8 mouse cellular contexts compared by ENCODE assay signal in genomic region chr12:86897769-86898273, GRCm38 (mm10). TPM values are rescaled to one million over a fixed set of nuclear protein-coding genes. Genes with fewer than 3 reads are reported as not detected.
DNase-seq lines count a peak whose midpoint lies in the region; ATAC-seq and TF ChIP-seq lines count a peak whose summit lies in the region.

No protein-coding gene starts in this region.

- H3K4me3 ChIP-seq in lung, adult 2 months (replicated peaks; ENCODE audit: extremely low read depth, low read depth, low read length) = no peak overlapping the region
- H3K4me3 ChIP-seq in embryonic facial prominence, embryonic 14.5 days (ENCODE audit: low read depth, low read length) = no peak overlapping the region
- H3K4me3 ChIP-seq in hindbrain, embryonic 15.5 days = no peak overlapping the region
- H3K4me3 ChIP-seq in neural tube, embryonic 13.5 days = no peak overlapping the region

- H3K27ac ChIP-seq in embryonic facial prominence, embryonic 14.5 days (replicated peaks; ENCODE audit: low read depth, low read length) = peak overlapping the region; percentile 97
- H3K27ac ChIP-seq in hindbrain, embryonic 15.5 days (replicated peaks) = peak overlapping the region; percentile 98
- H3K27ac ChIP-seq in neural tube, embryonic 13.5 days (replicated peaks) = peak overlapping the region; percentile 100

- H3K9me3 ChIP-seq in embryonic facial prominence, embryonic 14.5 days (ENCODE audit: control insufficient read depth, low read length) = no peaks in the 10 kb centered on the region
- no peaks in the 10 kb centered on the region for H3K9me3 ChIP-seq in hindbrain, embryonic 15.5 days
- no peaks in the 10 kb centered on the region for H3K9me3 ChIP-seq in neural tube, embryonic 13.5 days

- DNase-seq in lung, adult 2 months = peak; percentile 18
- DNase-seq in lung, postnatal 36 days = no peak
- DNase-seq in embryonic facial prominence, embryonic 14.5 days (ENCODE audit: low spot score) = peak; percentile 51
- DNase-seq in thymus, postnatal 0 days (ENCODE audit: low spot score) = no peak
- no peak for DNase-seq in testis, postnatal 14 days (ENCODE audit: low spot score)

- no peak for TF ChIP-seq CTCF in lung, adult 2 months (IDR thresholded peaks at IDR 0.05; ENCODE audit: insufficient read depth, low read length)

- no peaks in the 10 kb centered on the region for H3K27me3 ChIP-seq in embryonic facial prominence, embryonic 14.5 days (replicated peaks; ENCODE audit: control insufficient read depth, insufficient read depth, low read length)
- no peaks in the 10 kb centered on the region for H3K27me3 ChIP-seq in hindbrain, embryonic 15.5 days
- no peaks in the 10 kb centered on the region for H3K27me3 ChIP-seq in neural tube, embryonic 13.5 days

- peak overlapping the region; percentile 55; the same call in 1 of the 2 replicates for H3K4me2 ChIP-seq in embryonic facial prominence, embryonic 14.5 days (ENCODE audit: low read depth, low read length)
- H3K4me2 ChIP-seq in hindbrain, embryonic 15.5 days = peak overlapping the region; percentile 70; the same call in 1 of the 2 replicates
- peak overlapping the region; percentile 63 for H3K4me2 ChIP-seq in neural tube, embryonic 13.5 days

- 0 out of 2 replicates have a peak overlapping the region, but pooled peaks have one; percentile 2 for H3K9ac ChIP-seq in embryonic facial prominence, embryonic 14.5 days (ENCODE audit: low read depth, low read length)
- peak overlapping the region; percentile 18; the same call in 1 of the 2 replicates for H3K9ac ChIP-seq in hindbrain, embryonic 15.5 days
- peak overlapping the region; percentile 66 for H3K9ac ChIP-seq in neural tube, embryonic 13.5 days

- 72% methylated on average over 7 of the region's 7 CpGs for WGBS in lung, adult 2 months
- 34% methylated on average over 7 of the region's 7 CpGs for WGBS in embryonic facial prominence, embryonic 14.5 days
- 25% methylated on average over 7 of the region's 7 CpGs for WGBS in hindbrain, embryonic 15.5 days
- 49% methylated on average over 7 of the region's 7 CpGs for WGBS in neural tube, embryonic 13.5 days

- peaks cover 22% of the 10 kb centered on the region for H3K4me1 ChIP-seq in lung, adult 2 months (ENCODE audit: control insufficient read depth, insufficient read depth, low read length)
- H3K4me1 ChIP-seq in embryonic facial prominence, embryonic 14.5 days (ENCODE audit: control insufficient read depth, insufficient read depth, low read length) = peaks cover 65% of the 10 kb centered on the region
- H3K4me1 ChIP-seq in hindbrain, embryonic 15.5 days (replicated peaks) = peaks cover 66% of the 10 kb centered on the region
- H3K4me1 ChIP-seq in neural tube, embryonic 13.5 days (replicated peaks) = peaks cover 72% of the 10 kb centered on the region

- TF ChIP-seq POLR2A in lung, adult 2 months (IDR thresholded peaks at IDR 0.05; ENCODE audit: borderline replicate concordance, extremely low read depth, low read depth, low read length) = no peak

- ATAC-seq in embryonic facial prominence, embryonic 14.5 days (ENCODE audit: low read depth) = no peak
- no peak for ATAC-seq in hindbrain, embryonic 15.5 days (ENCODE audit: low FRiP score, low read depth)
- ATAC-seq in neural tube, embryonic 13.5 days (ENCODE audit: low read depth) = no peak
- no peak for ATAC-seq in inflammation-experienced regulatory T-cells, adult 6 months

- H3K36me3 ChIP-seq in embryonic facial prominence, embryonic 14.5 days (ENCODE audit: control insufficient read depth, insufficient read depth, low read length) = no peaks in the 10 kb centered on the region
- H3K36me3 ChIP-seq in hindbrain, embryonic 15.5 days = no peaks in the 10 kb centered on the region
- H3K36me3 ChIP-seq in neural tube, embryonic 13.5 days = no peaks in the 10 kb centered on the region

RNA-seq across cellular contexts. Expression of gene Irf2bpl, which starts 13.2 kb away (rescaled TPM):
- 50.0 and 79.4 TPM in 2 replicates for polyA plus RNA-seq in lung, adult 2 months (2012; rRNA removed)
- polyA plus RNA-seq in embryonic facial prominence, embryonic 14.5 days (2014; fragmentation: Nextera tagmentation; extraction: Ambion mirVana) = 33.5 and 33.8 TPM in 2 replicates
- polyA plus RNA-seq in hindbrain, embryonic 15.5 days (2015; fragmentation: Nextera tagmentation; extraction: Ambion mirVana) = 72.9 and 87.3 TPM in 2 replicates
- 59.9 and 60.7 TPM in 2 replicates for polyA plus RNA-seq in neural tube, embryonic 13.5 days (2015; fragmentation: Nextera tagmentation; extraction: Ambion mirVana)
- 10 to 100 TPM in 1 of 3 experiments, 1 to 10 TPM in 2; 8.0 to 14.6 (median 9.4) TPM for polyA plus RNA-seq in inflammation-experienced regulatory T-cells, adult 6 months (2017; shearing (Covaris generic))
- polyA plus RNA-seq in thymus, postnatal 0 days (2015; fragmentation: Nextera tagmentation; extraction: Ambion mirVana) = 13.1 and 15.5 TPM in 2 replicates

RNA-seq across cellular contexts. Expression of gene Cipc, which starts 49.0 kb away (rescaled TPM):
- polyA plus RNA-seq in lung, adult 2 months (2012; rRNA removed) = 27.2 and 33.9 TPM in 2 replicates
- 21.4 and 23.3 TPM in 2 replicates for polyA plus RNA-seq in embryonic facial prominence, embryonic 14.5 days (2014; fragmentation: Nextera tagmentation; extraction: Ambion mirVana)
- polyA plus RNA-seq in hindbrain, embryonic 15.5 days (2015; fragmentation: Nextera tagmentation; extraction: Ambion mirVana) = 45.1 and 46.1 TPM in 2 replicates
- polyA plus RNA-seq in neural tube, embryonic 13.5 days (2015; fragmentation: Nextera tagmentation; extraction: Ambion mirVana) = 39.2 and 45.6 TPM in 2 replicates
- 10 to 100 TPM; 20.2 to 29.2 (median 28.3) TPM for polyA plus RNA-seq in inflammation-experienced regulatory T-cells, adult 6 months (2017; shearing (Covaris generic))
- 18.8 and 20.1 TPM in 2 replicates for polyA plus RNA-seq in thymus, postnatal 0 days (2015; fragmentation: Nextera tagmentation; extraction: Ambion mirVana)

Comparison
In these comparisons a context has a peak if more than half of its experiments do, and no peak if none do; other contexts are left out.
1. DNase-seq: peak in lung, adult 2 months (single experiment) and embryonic facial prominence, embryonic 14.5 days (single experiment); none in lung, postnatal 36 days (single experiment), thymus, postnatal 0 days (single experiment) and testis, postnatal 14 days (single experiment).
2. H3K9ac ChIP-seq: peak in every context shown above with its lines; median percentile 66 in neural tube, embryonic 13.5 days; 18 in hindbrain, embryonic 15.5 days; 2 in embryonic facial prominence, embryonic 14.5 days.
3. Peak in every context shown above with its lines, with median percentiles within 50 percentile points of each other: H3K27ac ChIP-seq and H3K4me2 ChIP-seq.